Mouse (Mus musculus) neural tube, embryonic 13.5 days (tissue): ENCODE results near the gene Nfatc4. TPM values are rescaled to one million over a fixed set of nuclear protein-coding genes. Genes with fewer than 3 reads are reported as not detected.

Source experiments
- ATAC-seq: fragments of 200-750 bp; cut with Nextera tagmentation; 2 replicates; pipeline ENCODE4 v1.8.0; 2017; ENCODE audit warnings: low read depth, mild to moderate bottlenecking, moderate TSS enrichment, moderate library complexity
- H3K27ac ChIP-seq: fragments of 300-500 bp; sonication (generic); replicated peaks from 2 replicates; pipeline ENCODE4 v1.5.1; 2015; ENCODE audit warnings: moderate library complexity, mild to moderate bottlenecking, inconsistent platforms
- H3K27me3 ChIP-seq: fragments of 300-500 bp; sonication (generic); 2 replicates; pipeline ENCODE4 v1.6.1; 2015; ENCODE audit warnings: mild to moderate bottlenecking, inconsistent platforms
- H3K36me3 ChIP-seq: fragments of 300-500 bp; sonication (generic); 2 replicates; pipeline ENCODE4 v1.6.1; 2015; ENCODE audit warnings: mild to moderate bottlenecking, inconsistent platforms
- H3K4me1 ChIP-seq: fragments of 300-500 bp; sonication (generic); replicated peaks from 2 replicates; pipeline ENCODE4 v1.6.1; 2015; ENCODE audit warnings: inconsistent platforms
- H3K4me2 ChIP-seq: fragments of 300-500 bp; sonication (generic); 2 replicates; pipeline ENCODE4 v1.6.1; 2015; ENCODE audit warnings: inconsistent platforms, mild to moderate bottlenecking, moderate library complexity
- H3K4me3 ChIP-seq: fragments of 300-500 bp; sonication (generic); 2 replicates; pipeline ENCODE4 v1.5.1; 2015; ENCODE audit warnings: mild to moderate bottlenecking, inconsistent platforms
- H3K9ac ChIP-seq: fragments of 300-500 bp; sonication (generic); 2 replicates; pipeline ENCODE4 v1.6.1; 2015; ENCODE audit warnings: moderate library complexity, mild to moderate bottlenecking, inconsistent platforms
- H3K9me3 ChIP-seq: fragments of 300-500 bp; sonication (generic); 2 replicates; pipeline ENCODE4 v1.6.1; 2016; ENCODE audit warnings: inconsistent platforms
- WGBS: fragments of 180-500 bp; shearing (Covaris S2); methylation state at CpG from one replicate; pipeline ENCODE4 v1.1.7; 2015; 5-methylcytosine and 5-hydroxymethylcytosine counted together
- polyA plus RNA-seq: library from polyadenylated mRNA; unstranded; fragments of >200 nt; fragmentation: Nextera tagmentation; extraction: Ambion mirVana; gene quantifications from 2 replicates; pipeline ENCODE4 v1.2.1, GENCODE M21; 2015

The Nfatc4 gene
- polyA plus RNA-seq = 12.2 and 14.2 TPM in 2 replicates

DNA sequence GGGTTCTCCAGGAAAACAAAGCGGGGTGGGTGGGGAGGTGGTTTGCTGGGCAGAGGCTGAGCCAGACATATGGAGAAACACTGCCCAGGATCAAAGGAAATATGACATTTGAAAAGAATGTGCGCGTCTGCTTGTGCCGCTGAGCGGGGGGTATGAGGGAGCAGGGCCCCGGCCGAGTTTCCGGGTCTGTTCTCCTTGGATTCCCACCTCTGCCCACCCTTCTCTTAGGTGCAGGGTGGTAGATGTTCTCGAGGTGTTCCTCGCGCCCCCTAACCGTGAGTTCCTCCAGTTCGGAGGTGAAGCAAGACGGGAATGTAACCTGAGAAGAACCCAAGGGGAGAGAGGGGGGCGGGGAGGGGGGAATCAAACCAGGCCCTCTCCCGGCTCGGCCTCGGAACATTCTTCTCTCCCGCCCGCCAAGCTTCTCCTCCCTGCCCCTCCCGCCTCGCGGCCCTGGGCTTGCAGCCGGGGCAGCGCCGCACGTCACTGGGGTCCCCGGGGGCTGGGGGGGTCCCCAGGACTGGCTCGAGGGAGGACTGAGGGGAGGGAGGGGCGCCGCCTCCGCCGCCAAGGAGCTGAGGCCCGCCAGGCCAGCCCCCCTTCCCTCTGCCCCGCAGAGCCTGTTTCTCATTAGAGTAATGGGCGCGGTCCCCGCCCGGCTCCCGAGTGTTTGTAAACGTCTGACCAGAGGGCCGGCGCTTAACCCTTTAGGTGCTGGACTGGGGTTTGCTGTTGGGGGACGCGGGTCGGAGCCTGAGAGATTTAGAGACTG is at the start of gene Nfatc4:
Nfatc4 (plus strand) TSS at position 154 of the 772 bp plus-strand sequence.
- 0% methylated on average over 41 of the region's 46 CpGs for WGBS
- peak within 1 kb of the TSS; percentile 86 for H3K27ac ChIP-seq

GRCm38 (mm10) chr14:55776711-55777110 is 46.2 kb upstream of the Nfatc4 start:
- Histone ChIP-seq H3K27me3 (peaks cover 11% of the 10 kb centered on the region), H3K4me1 (peaks cover 4% of the 10 kb centered on the region), H3K4me3 (no peak overlapping the region), H3K27ac (no peak overlapping the region), H3K36me3 (no peaks in the 10 kb centered on the region), H3K9ac (no peak overlapping the region), H3K9me3 (no peaks in the 10 kb centered on the region), H3K4me2 (no peak overlapping the region)
- 70% methylated on average over 7 of the region's 7 CpGs for WGBS
- ATAC-seq = no peak

More for the DNA sequence above, at the start of gene Nfatc4:
- peak; percentile 82 for ATAC-seq
- H3K4me2 ChIP-seq = peak within 1 kb of the TSS; percentile 87
- peaks cover 36% of the 10 kb centered on the region for H3K27me3 ChIP-seq
- H3K9me3 ChIP-seq = no peaks in the 10 kb centered on the region
- peaks cover 53% of the 10 kb centered on the region for H3K4me1 ChIP-seq
- no peaks in the 10 kb centered on the region for H3K36me3 ChIP-seq
- peak within 1 kb of the TSS; percentile 82 for H3K9ac ChIP-seq
- H3K4me3 ChIP-seq = peak within 1 kb of the TSS; percentile 60

GRCm38 (mm10) chr14:55777176-55777575 is 45.8 kb upstream of the Nfatc4 start:
- no peak for ATAC-seq
- no peak overlapping the region for H3K9ac ChIP-seq
- no peak overlapping the region for H3K4me2 ChIP-seq
- H3K4me1 ChIP-seq = peaks cover 6% of the 10 kb centered on the region
- H3K9me3 ChIP-seq = no peaks in the 10 kb centered on the region
- no peak overlapping the region for H3K4me3 ChIP-seq
- 51% methylated on average over 3 of the region's 3 CpGs for WGBS
- no peaks in the 10 kb centered on the region for H3K36me3 ChIP-seq
- H3K27me3 ChIP-seq = peaks cover 15% of the 10 kb centered on the region
- no peak overlapping the region for H3K27ac ChIP-seq

DNA sequence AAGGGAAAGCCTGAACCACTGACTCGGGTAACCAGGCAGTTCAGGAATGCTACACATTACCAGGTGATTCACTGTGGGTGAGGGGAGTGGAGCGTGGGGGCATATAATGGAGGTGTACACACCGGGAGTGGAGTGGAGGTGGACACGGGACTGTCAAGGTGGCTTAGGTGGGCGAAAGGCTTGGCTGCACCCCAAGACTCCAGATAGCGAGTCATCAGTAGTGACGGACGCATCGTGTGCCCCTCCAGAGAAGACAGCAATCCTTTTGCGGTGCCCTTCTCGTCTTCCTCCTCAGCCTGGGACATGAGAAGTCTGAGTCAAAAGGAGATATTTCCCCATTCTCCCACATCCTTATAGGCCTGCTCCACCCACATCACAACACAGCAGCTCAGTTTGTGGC is 45.1 kb upstream of the Nfatc4 start:
- ATAC-seq = no peak
- Histone ChIP-seq H3K4me3 (no peak overlapping the region), H3K4me1 (peaks cover 6% of the 10 kb centered on the region), H3K9ac (no peak overlapping the region), H3K9me3 (no peaks in the 10 kb centered on the region), H3K4me2 (no peak overlapping the region), H3K27me3 (peaks cover 22% of the 10 kb centered on the region), H3K27ac (no peak overlapping the region), H3K36me3 (no peaks in the 10 kb centered on the region)
- 95% methylated on average over 11 of the region's 11 CpGs for WGBS

DNA sequence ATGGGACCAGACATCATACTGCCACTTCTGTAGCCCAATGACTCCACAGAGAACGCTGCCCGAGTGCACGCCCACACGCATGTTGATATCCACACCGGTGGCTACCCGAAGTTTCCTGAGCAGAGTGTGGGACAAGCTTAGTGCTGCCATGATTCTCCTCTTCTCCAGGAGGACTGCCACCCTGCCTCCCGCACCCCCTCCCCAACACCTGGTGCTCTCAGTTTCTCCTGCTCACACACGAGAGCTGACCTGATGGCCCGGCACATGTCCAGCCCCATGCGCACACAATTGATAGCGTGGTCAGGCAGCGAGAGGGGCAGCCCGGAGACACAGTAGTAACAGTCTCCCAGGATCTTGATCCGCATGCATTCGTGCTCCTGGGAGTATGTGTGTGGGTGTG is 44.3 kb upstream of the Nfatc4 start:
- peaks cover 25% of the 10 kb centered on the region for H3K27me3 ChIP-seq

DNA sequence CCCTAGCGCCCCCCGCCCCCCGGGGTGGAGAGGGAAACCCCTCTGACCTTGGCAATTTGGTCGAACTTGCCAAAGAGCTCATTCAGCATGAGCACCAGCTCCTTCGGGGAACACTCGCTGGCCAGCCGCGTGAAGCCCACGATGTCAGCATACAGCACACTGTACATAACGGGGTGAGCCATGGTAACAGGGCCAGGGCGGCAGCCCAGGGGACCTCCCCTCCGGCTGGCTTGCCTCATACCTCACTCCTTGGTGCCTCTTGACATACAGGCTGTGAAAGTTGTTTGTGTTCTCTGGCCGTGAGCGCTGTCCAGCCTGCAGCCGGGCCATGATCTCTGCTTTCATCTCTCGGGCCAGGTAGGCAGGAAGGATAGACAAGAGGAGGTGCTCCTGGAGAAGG is 43.3 kb upstream of the Nfatc4 start:
- H3K27me3 ChIP-seq = peaks cover 33% of the 10 kb centered on the region
- H3K36me3 ChIP-seq = no peaks in the 10 kb centered on the region
- no peak overlapping the region for H3K9ac ChIP-seq
- no peak overlapping the region for H3K4me2 ChIP-seq
- peaks cover 15% of the 10 kb centered on the region for H3K4me1 ChIP-seq
- H3K4me3 ChIP-seq = no peak overlapping the region
- WGBS = 69% methylated on average over 16 of the region's 16 CpGs
- H3K9me3 ChIP-seq = no peaks in the 10 kb centered on the region
- ATAC-seq = no peak
- H3K27ac ChIP-seq = no peak overlapping the region

More for the DNA sequence above, 44.3 kb upstream of the Nfatc4 start:
- Histone ChIP-seq H3K9me3 (no peaks in the 10 kb centered on the region), H3K4me3 (no peak overlapping the region), H3K4me1 (peaks cover 11% of the 10 kb centered on the region), H3K27ac (no peak overlapping the region), H3K4me2 (no peak overlapping the region), H3K9ac (no peak overlapping the region), H3K36me3 (no peaks in the 10 kb centered on the region)
- WGBS = 91% methylated on average over 15 of the region's 15 CpGs
- no peak for ATAC-seq

- no peaks in the 10 kb centered on the region for H3K9me3 ChIP-seq
- no peaks in the 10 kb centered on the region for H3K36me3 ChIP-seq
- H3K9ac ChIP-seq = no peak overlapping the region
- H3K4me1 ChIP-seq = peaks cover 15% of the 10 kb centered on the region
- H3K27me3 ChIP-seq = peaks cover 44% of the 10 kb centered on the region
- WGBS = 85% methylated on average over 11 of the region's 11 CpGs
- no peak overlapping the region for H3K4me2 ChIP-seq
- H3K27ac ChIP-seq = no peak overlapping the region
- H3K4me3 ChIP-seq = no peak overlapping the region
- ATAC-seq = peak; percentile 38
Measured at GRCm38 (mm10) chr14:55780736-55781135, 42.2 kb upstream of the Nfatc4 start.

GRCm38 (mm10) chr14:55781310-55781709 is 41.6 kb upstream of the Nfatc4 start:
- Histone ChIP-seq H3K27ac (no peak overlapping the region), H3K4me3 (0 out of 2 replicates have a peak overlapping the region, but pooled peaks have one; percentile 16), H3K9ac (peak overlapping the region; percentile 52; the same call in 1 of the 2 replicates), H3K27me3 (peaks cover 50% of the 10 kb centered on the region), H3K4me1 (peaks cover 15% of the 10 kb centered on the region), H3K9me3 (no peaks in the 10 kb centered on the region), H3K4me2 (peak overlapping the region; percentile 47), H3K36me3 (no peaks in the 10 kb centered on the region)
- WGBS = 13% methylated on average over 14 of the region's 14 CpGs
- ATAC-seq = peak; percentile 74

DNA sequence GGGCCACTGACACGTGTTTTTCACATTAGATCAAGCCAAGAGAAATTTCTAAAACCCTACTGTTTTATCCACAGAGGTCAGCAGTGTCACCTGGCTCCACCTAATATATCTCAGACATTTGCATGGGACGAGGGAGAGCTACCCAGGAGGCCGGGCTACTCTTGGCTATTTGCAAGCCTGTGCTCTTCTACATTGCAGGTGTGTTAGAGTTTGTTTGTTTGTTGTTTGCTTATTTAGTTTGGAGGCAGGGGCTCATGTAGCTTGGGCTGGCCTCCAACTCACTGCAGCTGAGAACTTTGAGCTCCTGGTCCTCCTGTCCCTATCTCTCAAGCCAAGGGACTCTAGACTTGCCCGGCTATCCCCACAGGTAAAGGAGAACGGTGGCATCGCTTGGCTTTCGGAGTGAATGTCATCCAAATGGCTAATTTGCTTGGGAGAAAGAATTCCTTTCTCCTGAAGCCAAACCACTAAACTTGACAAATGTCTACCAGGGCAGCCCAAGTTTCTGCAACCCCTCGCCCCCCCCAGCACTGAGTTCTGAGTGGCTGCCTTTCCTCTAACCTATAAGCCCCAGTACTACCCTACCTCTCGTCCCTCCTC is 40.5 kb upstream of the Nfatc4 start:
- WGBS = 59% methylated on average over 9 of the region's 9 CpGs
- no peak for ATAC-seq
- Histone ChIP-seq H3K4me1 (peaks cover 15% of the 10 kb centered on the region), H3K27me3 (peaks cover 61% of the 10 kb centered on the region), H3K9ac (no peak overlapping the region), H3K4me3 (peak overlapping the region; percentile 33), H3K9me3 (no peaks in the 10 kb centered on the region), H3K36me3 (no peaks in the 10 kb centered on the region), H3K4me2 (peak overlapping the region; percentile 49), H3K27ac (no peak overlapping the region)

DNA sequence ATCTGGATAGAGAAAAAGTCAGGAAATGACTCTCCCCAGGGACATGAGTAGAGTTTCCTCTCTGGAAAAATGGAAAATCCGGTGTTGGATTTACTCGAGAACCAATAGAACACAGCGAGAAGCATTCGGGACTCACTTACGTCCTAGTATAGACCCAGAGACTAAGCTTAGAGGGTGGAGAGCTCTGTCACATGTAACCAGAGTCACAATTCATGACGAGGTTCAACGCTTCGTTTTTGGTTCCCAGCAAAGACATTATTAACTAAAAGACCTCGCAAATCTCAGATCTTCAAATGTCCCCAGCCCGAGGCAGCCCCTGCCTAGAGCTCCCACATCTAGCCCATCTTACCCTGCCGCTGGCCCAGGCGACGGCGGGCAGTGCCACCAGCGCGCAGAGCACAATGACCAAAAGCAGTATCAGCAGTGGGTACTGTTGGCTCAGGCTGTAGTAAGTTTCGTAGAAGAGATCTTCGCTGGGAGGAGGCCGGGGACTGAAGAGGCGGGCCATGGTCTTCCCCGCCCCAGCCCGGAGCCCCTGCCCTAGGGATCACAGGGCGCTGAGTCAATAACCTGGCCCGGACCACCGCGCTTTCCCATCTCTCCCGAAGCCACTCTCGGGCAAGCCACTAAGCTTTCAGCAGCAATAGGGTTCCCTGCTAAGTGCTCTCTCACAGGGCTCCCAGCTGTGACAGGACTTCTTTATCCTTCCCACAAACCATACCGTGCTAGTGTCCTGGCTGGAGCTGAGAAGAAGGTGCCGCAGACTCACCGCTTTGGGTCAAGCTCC is 39.6 kb upstream of the Nfatc4 start:
- ATAC-seq = no peak
- Histone ChIP-seq H3K9me3 (no peaks in the 10 kb centered on the region), H3K9ac (peak overlapping the region; percentile 34; the same call in 1 of the 2 replicates), H3K27me3 (peaks cover 71% of the 10 kb centered on the region), H3K4me2 (peak overlapping the region; percentile 49), H3K4me3 (peak overlapping the region; percentile 33), H3K27ac (0 out of 2 replicates have a peak overlapping the region, but pooled peaks have one; percentile 9), H3K4me1 (peaks cover 21% of the 10 kb centered on the region), H3K36me3 (no peaks in the 10 kb centered on the region)
- 2% methylated on average over 31 of the region's 31 CpGs for WGBS

DNA sequence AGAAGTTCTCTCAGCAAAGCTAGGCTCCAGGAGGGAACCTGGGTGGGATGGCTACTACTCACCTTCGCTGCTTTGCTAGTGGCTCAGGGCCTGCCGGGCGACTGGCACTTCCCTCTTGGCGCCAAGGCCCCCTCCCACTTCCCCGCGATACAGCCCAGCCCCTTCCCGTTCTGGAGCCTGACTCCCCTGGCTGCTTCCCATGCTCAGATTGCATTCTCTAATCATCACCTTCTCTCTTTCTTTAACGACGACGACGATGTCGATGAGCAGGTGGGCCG is 39.0 kb upstream of the Nfatc4 start, which contains the start of gene Adcy4:
Adcy4 (minus strand) TSS at position 138 of the 278 bp plus-strand sequence.
- Histone ChIP-seq H3K9ac (peak within 1 kb of the TSS; percentile 34; the same call in 1 of the 2 replicates), H3K36me3 (no peaks in the 10 kb centered on the region), H3K4me1 (peaks cover 23% of the 10 kb centered on the region), H3K9me3 (no peaks in the 10 kb centered on the region), H3K4me2 (peak within 1 kb of the TSS; percentile 49), H3K27me3 (peaks cover 76% of the 10 kb centered on the region), H3K27ac (0 out of 2 replicates have a peak within 1 kb of the TSS, but pooled peaks have one; percentile 9), H3K4me3 (peak within 1 kb of the TSS; percentile 33)
- ATAC-seq = no peak
- WGBS = 3% methylated on average over 13 of the region's 13 CpGs

GRCm38 (mm10) chr14:55785195-55785594 is 37.7 kb upstream of the Nfatc4 start:
- H3K4me3 ChIP-seq = no peak overlapping the region
- no peak overlapping the region for H3K4me2 ChIP-seq
- H3K36me3 ChIP-seq = no peaks in the 10 kb centered on the region
- 33% methylated on average over 6 of the region's 6 CpGs for WGBS
- no peak for ATAC-seq
- H3K27me3 ChIP-seq = peaks cover 89% of the 10 kb centered on the region
- H3K4me1 ChIP-seq = peaks cover 23% of the 10 kb centered on the region
- H3K9me3 ChIP-seq = no peaks in the 10 kb centered on the region
- no peak overlapping the region for H3K27ac ChIP-seq
- H3K9ac ChIP-seq = no peak overlapping the region
